Mouse (Mus musculus): ENCODE results near the gene Vav3. TPM values are rescaled to one million over a fixed set of nuclear protein-coding genes. Genes with fewer than 3 reads are reported as not detected.

The Vav3 gene
- polyA plus RNA-seq, 1 experiment from 2014 or later = 13.6 TPM

GRCm38 (mm10) chr3:109368383-109369289, 28.2 kb downstream of the Vav3 start:
- peak overlapping the region in 1 of 2 experiments; percentile 12; a peak in 2 of 4 replicates for H3K27ac ChIP-seq (replicated peaks in 1 of 2; ENCODE audit: control insufficient read depth in 1 of 2, insufficient read depth in 1 of 2, low read depth in 2 of 2, low read length in 2 of 2)

GRCm38 (mm10) chr3:109371576-109371975, 31.1 kb downstream of the Vav3 start:
- no CpG with 5 or more reads among the region's 1 CpGs for WGBS

More at GRCm38 (mm10) chr3:109368383-109369289, 28.2 kb downstream of the Vav3 start:
- Histone ChIP-seq H3K9ac (ENCODE audit: low read length) (no peak overlapping the region), H3K4me1 (ENCODE audit: control insufficient read depth in 2 of 2, insufficient read depth in 2 of 2, low read length in 2 of 2) (peaks cover 11 to 27% of the 10 kb centered on the region in 2 experiments), H3K4me2 (ENCODE audit: low read length) (no peak overlapping the region), H3K27me3 (ENCODE audit: control insufficient read depth, insufficient read depth, low read length) (no peaks in the 10 kb centered on the region), H3K4me3 (ENCODE audit: control insufficient read depth in 1 of 2, insufficient read depth in 1 of 2, low read depth in 1 of 2, low read length in 2 of 2) (no peak overlapping the region), H3K9me3 (ENCODE audit: control insufficient read depth, low read length) (no peaks in the 10 kb centered on the region), H3K36me3 (ENCODE audit: control insufficient read depth, insufficient read depth, low read length) (no peaks in the 10 kb centered on the region)
- WGBS = 42% methylated on average over 9 of the region's 9 CpGs
- ATAC-seq (ENCODE audit: insufficient number of reproducible peaks, insufficient read depth, low FRiP score, low read depth) = no peak

GRCm38 (mm10) chr3:109372678-109373077, 32.2 kb downstream of the Vav3 start:
- no peaks in the 10 kb centered on the region for H3K36me3 ChIP-seq (ENCODE audit: control insufficient read depth, insufficient read depth, low read length)
- H3K27ac ChIP-seq (replicated peaks in 1 of 2; ENCODE audit: control insufficient read depth in 1 of 2, insufficient read depth in 1 of 2, low read depth in 2 of 2, low read length in 2 of 2) = no peak overlapping the region
- WGBS = 82% methylated on average over 4 of the region's 4 CpGs
- H3K9ac ChIP-seq (ENCODE audit: low read length) = no peak overlapping the region
- no peak overlapping the region for H3K4me3 ChIP-seq (ENCODE audit: control insufficient read depth in 1 of 2, insufficient read depth in 1 of 2, low read depth in 1 of 2, low read length in 2 of 2)
- H3K4me2 ChIP-seq (ENCODE audit: low read length) = no peak overlapping the region
- H3K4me1 ChIP-seq (ENCODE audit: control insufficient read depth in 2 of 2, insufficient read depth in 2 of 2, low read length in 2 of 2) = peaks cover 2 to 12% of the 10 kb centered on the region in 2 experiments
- ATAC-seq (ENCODE audit: insufficient number of reproducible peaks, insufficient read depth, low FRiP score, low read depth) = no peak
- H3K9me3 ChIP-seq (ENCODE audit: control insufficient read depth, low read length) = no peaks in the 10 kb centered on the region
- H3K27me3 ChIP-seq (ENCODE audit: control insufficient read depth, insufficient read depth, low read length) = no peaks in the 10 kb centered on the region

More at GRCm38 (mm10) chr3:109371576-109371975, 31.1 kb downstream of the Vav3 start:
- H3K27me3 ChIP-seq (ENCODE audit: control insufficient read depth, insufficient read depth, low read length) = no peaks in the 10 kb centered on the region
- no peak overlapping the region for H3K9ac ChIP-seq (ENCODE audit: low read length)
- H3K27ac ChIP-seq (replicated peaks in 1 of 2; ENCODE audit: control insufficient read depth in 1 of 2, insufficient read depth in 1 of 2, low read depth in 2 of 2, low read length in 2 of 2) = no peak overlapping the region
- no peak overlapping the region for H3K4me2 ChIP-seq (ENCODE audit: low read length)
- ATAC-seq (ENCODE audit: insufficient number of reproducible peaks, insufficient read depth, low FRiP score, low read depth) = no peak
- peaks cover 3 to 12% of the 10 kb centered on the region in 2 experiments for H3K4me1 ChIP-seq (ENCODE audit: control insufficient read depth in 2 of 2, insufficient read depth in 2 of 2, low read length in 2 of 2)
- H3K4me3 ChIP-seq (ENCODE audit: control insufficient read depth in 1 of 2, insufficient read depth in 1 of 2, low read depth in 1 of 2, low read length in 2 of 2) = no peak overlapping the region
- H3K36me3 ChIP-seq (ENCODE audit: control insufficient read depth, insufficient read depth, low read length) = no peaks in the 10 kb centered on the region
- no peaks in the 10 kb centered on the region for H3K9me3 ChIP-seq (ENCODE audit: control insufficient read depth, low read length)

- WGBS = 68% methylated on average over 4 of the region's 4 CpGs
- no peak overlapping the region for H3K27ac ChIP-seq (replicated peaks in 1 of 2; ENCODE audit: control insufficient read depth in 1 of 2, insufficient read depth in 1 of 2, low read depth in 2 of 2, low read length in 2 of 2)
- ATAC-seq (ENCODE audit: insufficient number of reproducible peaks, insufficient read depth, low FRiP score, low read depth) = no peak
Measured at GRCm38 (mm10) chr3:109378278-109378677, 37.8 kb downstream of the Vav3 start.

GRCm38 (mm10) chr3:109378684-109379083, 38.2 kb downstream of the Vav3 start:
- Histone ChIP-seq H3K4me1 (ENCODE audit: control insufficient read depth in 2 of 2, insufficient read depth in 2 of 2, low read length in 2 of 2) (no peaks in the 10 kb centered on the region), H3K27ac (replicated peaks in 1 of 2; ENCODE audit: control insufficient read depth in 1 of 2, insufficient read depth in 1 of 2, low read depth in 2 of 2, low read length in 2 of 2) (no peak overlapping the region), H3K9me3 (ENCODE audit: control insufficient read depth, low read length) (no peaks in the 10 kb centered on the region), H3K27me3 (ENCODE audit: control insufficient read depth, insufficient read depth, low read length) (no peaks in the 10 kb centered on the region), H3K36me3 (ENCODE audit: control insufficient read depth, insufficient read depth, low read length) (no peaks in the 10 kb centered on the region), H3K4me3 (ENCODE audit: control insufficient read depth in 1 of 2, insufficient read depth in 1 of 2, low read depth in 1 of 2, low read length in 2 of 2) (no peak overlapping the region), H3K4me2 (ENCODE audit: low read length) (no peak overlapping the region), H3K9ac (ENCODE audit: low read length) (no peak overlapping the region)
- WGBS = 53% methylated on average over 6 of the region's 6 CpGs
- ATAC-seq (ENCODE audit: insufficient number of reproducible peaks, insufficient read depth, low FRiP score, low read depth) = no peak

More at GRCm38 (mm10) chr3:109378278-109378677, 37.8 kb downstream of the Vav3 start:
- H3K4me3 ChIP-seq (ENCODE audit: control insufficient read depth in 1 of 2, insufficient read depth in 1 of 2, low read depth in 1 of 2, low read length in 2 of 2) = no peak overlapping the region
- no peaks in the 10 kb centered on the region for H3K4me1 ChIP-seq (ENCODE audit: control insufficient read depth in 2 of 2, insufficient read depth in 2 of 2, low read length in 2 of 2)
- no peak overlapping the region for H3K4me2 ChIP-seq (ENCODE audit: low read length)
- H3K36me3 ChIP-seq (ENCODE audit: control insufficient read depth, insufficient read depth, low read length) = no peaks in the 10 kb centered on the region
- no peaks in the 10 kb centered on the region for H3K9me3 ChIP-seq (ENCODE audit: control insufficient read depth, low read length)
- H3K27me3 ChIP-seq (ENCODE audit: control insufficient read depth, insufficient read depth, low read length) = no peaks in the 10 kb centered on the region
- no peak overlapping the region for H3K9ac ChIP-seq (ENCODE audit: low read length)

- Histone ChIP-seq H3K9me3 (ENCODE audit: control insufficient read depth, low read length) (no peaks in the 10 kb centered on the region), H3K9ac (ENCODE audit: low read length) (no peak overlapping the region), H3K27me3 (ENCODE audit: control insufficient read depth, insufficient read depth, low read length) (no peaks in the 10 kb centered on the region), H3K27ac (replicated peaks in 1 of 2; ENCODE audit: control insufficient read depth in 1 of 2, insufficient read depth in 1 of 2, low read depth in 2 of 2, low read length in 2 of 2) (no peak overlapping the region), H3K36me3 (ENCODE audit: control insufficient read depth, insufficient read depth, low read length) (no peaks in the 10 kb centered on the region), H3K4me2 (ENCODE audit: low read length) (no peak overlapping the region), H3K4me3 (ENCODE audit: control insufficient read depth in 1 of 2, insufficient read depth in 1 of 2, low read depth in 1 of 2, low read length in 2 of 2) (no peak overlapping the region), H3K4me1 (ENCODE audit: control insufficient read depth in 2 of 2, insufficient read depth in 2 of 2, low read length in 2 of 2) (no peaks in the 10 kb centered on the region)
- ATAC-seq (ENCODE audit: insufficient number of reproducible peaks, insufficient read depth, low FRiP score, low read depth) = no peak
- 85% methylated on average over 10 of the region's 10 CpGs for WGBS
Measured at GRCm38 (mm10) chr3:109388730-109389129, 48.3 kb downstream of the Vav3 start.

- Histone ChIP-seq H3K9ac (ENCODE audit: low read length) (no peak overlapping the region), H3K36me3 (ENCODE audit: control insufficient read depth, insufficient read depth, low read length) (no peaks in the 10 kb centered on the region), H3K9me3 (ENCODE audit: control insufficient read depth, low read length) (no peaks in the 10 kb centered on the region), H3K27me3 (ENCODE audit: control insufficient read depth, insufficient read depth, low read length) (no peaks in the 10 kb centered on the region), H3K4me2 (ENCODE audit: low read length) (no peak overlapping the region), H3K4me1 (ENCODE audit: control insufficient read depth in 2 of 2, insufficient read depth in 2 of 2, low read length in 2 of 2) (no peaks in the 10 kb centered on the region), H3K27ac (replicated peaks in 1 of 2; ENCODE audit: control insufficient read depth in 1 of 2, insufficient read depth in 1 of 2, low read depth in 2 of 2, low read length in 2 of 2) (no peak overlapping the region), H3K4me3 (ENCODE audit: control insufficient read depth in 1 of 2, insufficient read depth in 1 of 2, low read depth in 1 of 2, low read length in 2 of 2) (no peak overlapping the region)
- no peak for ATAC-seq (ENCODE audit: insufficient number of reproducible peaks, insufficient read depth, low FRiP score, low read depth)
- 86% methylated on average over 5 of the region's 5 CpGs for WGBS
Measured at GRCm38 (mm10) chr3:109401527-109401926, 61.1 kb downstream of the Vav3 start.
